Mouse (Mus musculus): ENCODE data around the gene Art5.

The Art5 gene

DNA sequence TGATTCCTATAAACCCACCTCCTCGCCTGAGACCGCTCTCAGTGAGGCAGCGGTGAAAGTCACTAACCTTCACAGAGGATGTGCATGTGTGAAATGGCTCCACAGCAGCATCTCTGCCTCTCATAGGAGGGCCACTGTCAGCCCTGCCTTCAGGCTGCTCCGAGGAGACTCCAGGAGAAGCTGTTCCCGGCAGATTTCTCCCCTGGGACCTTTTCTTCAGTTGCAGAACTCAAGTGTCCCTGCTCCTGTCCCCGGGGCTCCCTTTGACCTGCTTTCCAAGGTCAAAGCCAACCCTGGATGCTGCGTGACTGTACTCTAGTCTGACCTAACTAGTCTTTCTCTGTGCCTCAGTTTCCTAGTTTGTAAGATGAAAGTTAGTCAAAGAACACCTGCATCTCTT is at the start of gene Art5:
TSS of gene Art5 (minus strand) at position 319 of the 400 bp plus-strand sequence.
- no peak for DNase-seq

DNA sequence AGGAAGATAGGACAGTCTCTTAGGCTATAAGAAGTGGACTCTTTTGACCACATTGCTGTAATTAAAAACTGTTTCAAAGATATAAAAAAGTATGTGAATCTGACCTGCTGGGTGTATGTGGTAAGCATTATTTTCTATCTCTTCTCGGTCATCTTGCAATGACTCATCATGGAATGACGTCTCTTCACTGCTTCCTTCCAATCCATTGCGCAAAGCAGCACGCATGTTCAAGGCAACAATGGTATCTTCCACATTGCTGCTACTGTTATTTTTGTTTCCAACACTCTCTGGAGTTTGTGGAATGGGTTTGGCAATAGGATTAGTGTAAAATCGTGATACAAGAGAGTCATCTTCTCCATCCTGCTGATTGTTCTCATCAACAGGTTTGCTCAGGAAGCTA is 44.4 kb upstream of the Art5 start:
- DNase-seq = no peak

- no peak for DNase-seq
Measured at GRCm38 (mm10) chr7:102137898-102138297, 28.6 kb upstream of the Art5 start.

- DNase-seq = no peak
Measured at GRCm38 (mm10) chr7:102137464-102137863, 28.2 kb upstream of the Art5 start.

- peak in 1 of 2 experiments; percentile 38 for DNase-seq
Measured at GRCm38 (mm10) chr7:102132395-102132794, 23.1 kb upstream of the Art5 start.

- no peak for DNase-seq
Measured at GRCm38 (mm10) chr7:102120326-102120725, 11.0 kb upstream of the Art5 start.

DNA sequence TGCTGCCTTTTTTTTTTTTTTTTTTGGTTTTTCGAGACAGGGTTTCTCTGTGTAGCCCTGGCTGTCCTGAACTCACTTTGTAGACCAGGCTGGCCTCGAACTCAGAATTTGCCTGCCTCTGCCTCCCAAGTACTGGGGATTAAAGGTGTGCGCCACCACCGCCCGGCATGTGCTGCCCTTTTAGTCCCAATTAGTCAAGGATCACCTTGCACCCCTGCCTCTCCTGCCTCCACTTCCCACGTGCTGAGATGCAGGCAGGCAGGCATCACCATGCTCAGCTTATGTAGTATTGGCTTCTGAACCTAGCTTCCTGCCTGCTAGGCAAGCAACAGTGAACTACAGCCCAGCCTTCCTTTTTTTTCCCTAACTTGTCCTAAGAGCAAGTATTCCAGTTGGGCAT is 8.1 kb upstream of the Art5 start:
- DNase-seq = no peak

GRCm38 (mm10) chr7:102116579-102117331 is 7.5 kb upstream of the Art5 start, which contains the start of gene Chrna10:
TSS of gene Chrna10 (minus strand) at chr7:102116828.
- no peak for DNase-seq

DNA sequence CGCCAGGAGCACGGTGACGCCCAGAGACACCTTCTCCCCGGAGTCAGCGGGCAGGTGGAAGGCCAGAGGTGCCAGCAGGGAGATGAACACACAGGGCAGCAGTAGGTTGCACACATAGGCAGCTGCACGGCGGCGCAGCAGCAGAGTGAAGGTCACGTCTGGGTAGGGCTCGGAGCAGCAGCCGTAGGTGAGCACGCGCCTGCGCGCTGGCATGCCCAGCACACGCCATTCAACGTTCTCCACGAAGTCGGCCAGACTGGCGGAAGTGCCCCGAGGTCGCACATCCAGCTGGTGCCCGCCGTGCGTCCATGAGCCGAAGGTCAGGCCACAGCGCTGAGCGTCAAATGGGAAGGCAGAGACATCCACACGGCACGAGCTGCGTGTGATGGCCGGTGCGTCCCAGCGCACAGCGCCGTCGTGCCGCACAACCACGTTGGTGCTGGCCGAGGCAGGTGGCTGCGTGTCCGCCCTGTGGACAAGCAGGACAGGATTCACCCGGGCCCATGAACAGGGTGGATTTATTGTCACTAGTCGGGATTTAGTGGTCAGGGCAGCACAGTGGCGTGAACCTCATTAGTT is 4.0 kb upstream of the Art5 start:
- DNase-seq = no peak

DNA sequence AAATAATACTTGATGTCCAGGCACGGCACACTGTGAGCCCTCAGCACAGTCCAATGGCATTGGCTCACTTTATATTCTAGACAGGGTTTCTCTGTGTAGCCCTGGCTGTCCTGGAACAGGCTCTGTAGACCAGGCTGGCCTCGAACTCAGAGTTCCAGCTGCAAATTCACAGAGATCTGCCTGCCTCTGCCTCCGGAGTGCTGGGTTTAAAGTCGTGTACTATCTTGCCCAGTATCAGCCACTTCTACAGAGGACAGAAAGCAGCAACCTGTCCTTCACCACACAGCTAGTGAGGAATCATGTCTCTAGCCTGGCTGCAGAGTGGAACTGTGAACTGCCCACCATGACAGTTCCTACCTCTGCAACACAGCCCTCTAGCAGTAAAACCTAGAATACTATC is 457 bp upstream of the Art5 start:
- no peak for DNase-seq

- no peak for DNase-seq
Measured at GRCm38 (mm10) chr7:102108206-102108605, 1.1 kb downstream of the Art5 start.

- no peak for DNase-seq
Measured at GRCm38 (mm10) chr7:102106700-102107141, 2.6 kb downstream of the Art5 start.

DNA sequence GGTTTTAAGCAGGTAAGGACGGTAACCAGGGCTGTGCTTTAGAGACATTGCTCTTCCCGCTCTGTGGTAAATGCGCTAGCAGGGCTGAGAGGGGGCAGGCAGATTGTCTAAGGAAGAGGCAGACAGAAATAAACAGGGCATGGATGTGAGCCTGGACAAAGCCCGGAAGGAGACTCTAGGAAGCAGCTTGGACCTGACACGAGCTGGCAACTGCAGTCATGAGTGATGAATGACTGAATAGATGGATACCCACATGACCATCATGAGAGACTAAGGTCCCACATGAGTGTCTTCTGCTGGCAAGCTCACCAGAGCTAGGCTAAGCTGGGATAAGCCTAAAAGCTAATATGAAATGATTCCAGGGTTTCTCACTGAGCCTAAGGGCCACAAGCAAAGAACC is 5.2 kb downstream of the Art5 start:
- peak in 1 of 2 experiments; percentile 22 for DNase-seq

- DNase-seq = no peak
Measured at GRCm38 (mm10) chr7:102103555-102103954, 5.7 kb downstream of the Art5 start.

DNA sequence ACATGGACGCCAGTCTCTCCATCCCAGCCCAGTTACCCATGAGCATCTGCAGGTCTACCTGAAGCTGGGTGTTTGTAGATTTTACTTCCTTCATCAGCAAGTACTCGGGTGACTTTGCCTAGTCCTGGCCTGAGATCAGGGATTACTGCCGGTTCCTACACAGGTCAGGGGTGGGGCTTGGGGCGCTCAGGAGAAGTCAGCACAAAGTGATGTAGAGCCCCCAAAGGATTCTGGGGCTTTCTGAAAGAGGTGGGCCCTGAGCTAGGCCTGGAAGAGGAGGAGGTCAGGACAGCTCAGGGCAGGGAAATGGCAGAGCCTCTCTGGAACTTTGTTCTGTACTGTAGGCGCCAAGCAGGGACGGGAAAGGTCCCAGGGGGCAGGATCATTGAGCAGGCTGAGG is 6.6 kb downstream of the Art5 start:
- no peak for DNase-seq

DNA sequence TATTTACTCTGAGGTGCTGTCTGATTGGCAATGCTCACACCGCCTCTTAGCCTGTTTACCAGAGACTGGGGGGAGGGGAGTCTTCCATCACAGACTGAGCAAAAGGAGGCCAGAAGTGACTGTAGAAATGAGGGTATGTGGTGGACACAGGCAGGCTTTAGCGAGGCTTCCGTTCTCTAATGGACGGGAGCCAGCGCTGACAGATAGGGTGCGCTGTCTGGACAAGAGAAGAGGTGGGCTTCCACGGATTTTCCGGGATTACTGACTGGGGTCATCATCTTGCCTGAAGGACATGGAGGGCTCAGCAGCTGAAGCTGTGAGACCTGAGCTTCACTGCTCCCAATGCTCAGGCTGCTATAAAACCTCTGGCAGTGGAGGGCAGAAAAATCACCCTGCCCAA is 7.0 kb downstream of the Art5 start:
- DNase-seq = no peak

DNA sequence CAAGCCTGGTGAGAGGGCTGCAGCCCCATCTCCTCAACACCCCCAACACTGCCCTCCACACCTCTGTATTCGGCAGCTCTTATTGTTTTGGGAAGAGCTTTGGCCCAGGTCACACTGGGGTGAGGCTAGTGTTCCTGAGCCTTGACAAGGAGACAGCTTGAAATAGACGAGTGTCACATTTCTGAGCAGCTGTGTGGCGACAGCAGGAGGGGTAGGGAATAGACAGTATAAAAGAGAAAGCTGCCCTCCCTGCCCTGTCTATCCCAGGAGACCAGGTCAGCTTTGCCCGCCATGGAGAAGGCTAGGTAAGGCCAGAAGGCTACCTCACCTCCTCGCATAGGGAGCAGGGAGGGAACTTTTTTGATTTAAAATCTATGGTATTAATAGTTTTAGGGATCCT is 7.8 kb downstream of the Art5 start, which contains the start of gene Art1:
TSS of gene Art1 (plus strand) at position 257 of the 400 bp plus-strand sequence.
- no peak for DNase-seq

- no peak for DNase-seq
Measured at GRCm38 (mm10) chr7:102100868-102101267, 8.4 kb downstream of the Art5 start.

DNA sequence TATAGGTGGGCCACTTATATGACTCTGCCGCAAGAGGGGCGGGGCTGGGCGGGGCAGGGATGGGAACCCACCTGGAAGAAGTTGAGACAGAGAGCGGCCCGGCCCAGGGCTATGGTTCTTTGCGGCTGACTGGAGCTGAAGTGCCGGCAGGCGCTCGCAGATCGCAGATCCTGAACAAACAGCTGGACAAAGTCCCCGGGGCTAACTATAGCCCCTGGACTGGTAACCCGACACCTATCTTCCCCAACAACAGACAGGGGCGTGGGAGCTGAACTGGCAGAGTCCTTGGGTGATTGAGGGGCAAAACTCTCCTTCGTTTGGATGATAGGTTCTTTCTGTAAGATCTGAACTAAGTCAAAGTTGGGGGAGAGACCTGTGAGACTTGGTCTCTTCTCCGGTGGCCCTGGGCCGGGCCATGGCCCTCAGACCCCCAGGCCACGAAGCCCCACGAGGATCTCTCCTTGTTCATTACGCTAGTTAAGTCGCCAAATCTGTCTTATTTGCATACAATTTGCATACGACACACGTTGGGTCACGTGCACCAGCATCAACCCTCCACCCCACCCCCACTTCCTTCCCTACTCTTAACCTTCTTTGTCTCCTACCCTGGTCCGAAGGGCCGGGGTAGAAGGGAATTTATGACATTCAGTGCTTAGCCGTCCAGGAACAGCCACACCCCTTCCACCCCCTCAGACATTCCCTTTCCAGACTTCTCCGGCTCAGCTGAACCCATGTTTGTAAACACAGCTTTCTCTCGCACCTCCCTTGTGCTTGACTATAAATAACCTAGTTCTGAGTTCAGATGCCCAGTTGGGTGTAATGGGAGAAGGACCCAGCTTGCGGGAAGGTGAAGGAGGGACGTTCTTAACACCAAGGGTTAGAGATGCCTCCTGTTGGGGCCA is 9.3 kb downstream of the Art5 start:
- peak; percentile 22 to 49 for DNase-seq

GRCm38 (mm10) chr7:102087336-102087735 is 22.0 kb downstream of the Art5 start:
- DNase-seq = no peak

DNA sequence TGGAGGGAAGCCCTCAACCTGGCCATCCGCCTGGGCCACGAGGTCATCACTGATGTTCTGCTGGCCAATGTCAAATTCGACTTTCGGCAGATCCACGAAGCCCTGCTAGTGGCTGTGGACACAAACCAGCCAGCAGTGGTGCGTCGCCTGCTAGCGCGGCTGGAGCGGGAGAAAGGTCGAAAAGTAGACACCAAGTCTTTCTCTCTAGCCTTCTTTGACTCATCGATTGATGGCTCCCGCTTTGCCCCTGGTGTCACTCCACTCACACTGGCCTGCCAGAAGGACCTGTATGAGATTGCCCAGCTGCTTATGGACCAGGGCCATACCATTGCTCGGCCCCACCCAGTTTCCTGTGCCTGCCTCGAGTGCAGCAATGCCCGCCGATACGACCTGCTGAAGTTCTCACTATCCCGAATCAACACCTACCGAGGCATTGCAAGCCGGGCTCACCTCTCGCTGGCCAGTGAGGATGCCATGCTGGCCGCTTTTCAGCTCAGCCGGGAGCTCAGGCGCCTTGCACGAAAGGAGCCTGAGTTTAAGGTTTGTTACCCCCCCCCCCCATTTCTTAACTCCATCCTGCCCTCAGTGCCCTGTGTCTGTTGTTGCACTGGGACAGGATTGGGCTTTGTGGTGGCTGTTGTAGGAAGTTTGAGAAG is 25.1 kb downstream of the Art5 start:
- DNase-seq = no peak

DNA sequence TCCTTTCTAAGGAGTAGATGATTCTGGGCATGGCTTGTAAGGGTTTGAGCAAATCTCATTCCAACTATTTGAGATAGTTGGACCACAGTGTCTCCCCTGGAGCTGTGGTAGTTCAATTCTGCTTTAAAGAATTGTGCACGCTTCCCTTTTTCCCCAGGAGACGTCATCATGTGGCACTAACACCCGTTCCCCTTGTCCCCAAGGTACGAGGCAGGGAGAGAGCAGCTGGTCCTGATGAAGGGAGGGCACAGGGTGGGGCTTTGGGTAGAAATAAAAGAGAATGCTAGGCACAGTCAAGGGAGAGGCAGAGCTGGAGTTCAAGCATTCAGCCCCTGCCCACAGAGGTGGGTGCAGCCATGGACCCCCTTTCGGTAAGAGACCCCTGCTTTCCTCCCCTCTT is 26.5 kb downstream of the Art5 start, which contains the start of gene Trpc2:
TSS of gene Trpc2 (plus strand) at position 301 of the 400 bp plus-strand sequence.
- no peak for DNase-seq

GRCm38 (mm10) chr7:102081784-102082183 is 27.5 kb downstream of the Art5 start:
- no peak for DNase-seq

Data from lung, adult 18-20 months (tissue).